Mouse (Mus musculus): ENCODE measurements at regions not wholly inside any gene's neighbourhood (a gene's known extent, or its start where the extent isn't known, plus 50 kb on each side); places are given as distances from the start of the nearest gene placed in this dataset.

- Histone ChIP-seq H3K9ac (ENCODE audit: low read depth, low read length) (no peak overlapping the region), H3K4me2 (no peak overlapping the region), H3K4me1 (ENCODE audit: control insufficient read depth, insufficient read depth, low read length) (no peaks in the 10 kb centered on the region), H3K27me3 (ENCODE audit: control insufficient read depth, insufficient read depth, low read length) (no peaks in the 10 kb centered on the region), H3K36me3 (ENCODE audit: control insufficient read depth, insufficient read depth, low read length) (no peaks in the 10 kb centered on the region), H3K9me3 (replicated peaks; ENCODE audit: control insufficient read depth, low read length) (no peaks in the 10 kb centered on the region), H3K4me3 (ENCODE audit: low read depth, low read length) (no peak overlapping the region), H3K27ac (ENCODE audit: low read depth, low read length) (no peak overlapping the region)
- ATAC-seq (replicated peaks; ENCODE audit: insufficient number of reproducible peaks, low FRiP score, low TSS enrichment), result no peak
- 57% methylated on average over 5 of the region's 5 CpGs for WGBS (ENCODE audit: insufficient replicate concordance)
Observed at GRCm38 (mm10) chr19:14343890-14344289, 254.0 kb downstream of the Tle4 start.

- Histone ChIP-seq H3K9me3 (replicated peaks; ENCODE audit: control insufficient read depth, low read length) (no peaks in the 10 kb centered on the region), H3K27ac (ENCODE audit: low read depth, low read length) (no peak overlapping the region), H3K27me3 (ENCODE audit: control insufficient read depth, insufficient read depth, low read length) (0 out of 2 replicates have a peak, but pooled peaks cover 2% of the 10 kb centered on the region), H3K36me3 (ENCODE audit: control insufficient read depth, insufficient read depth, low read length) (no peaks in the 10 kb centered on the region), H3K4me3 (ENCODE audit: low read depth, low read length) (no peak overlapping the region), H3K4me2 (no peak overlapping the region), H3K9ac (ENCODE audit: low read depth, low read length) (no peak overlapping the region), H3K4me1 (ENCODE audit: control insufficient read depth, insufficient read depth, low read length) (no peaks in the 10 kb centered on the region)
- no peak for ATAC-seq (replicated peaks; ENCODE audit: insufficient number of reproducible peaks, low FRiP score, low TSS enrichment)
- WGBS (ENCODE audit: insufficient replicate concordance), result 73% methylated on average over 3 of the region's 3 CpGs
Observed at GRCm38 (mm10) chr19:14344467-14344866, 253.4 kb downstream of the Tle4 start.

GRCm38 (mm10) chr19:14347026-14347425, 250.8 kb downstream of the Tle4 start:
- H3K4me2 ChIP-seq, result no peak overlapping the region
- H3K4me1 ChIP-seq (ENCODE audit: control insufficient read depth, insufficient read depth, low read length), result no peaks in the 10 kb centered on the region
- H3K27me3 ChIP-seq (ENCODE audit: control insufficient read depth, insufficient read depth, low read length), result 0 out of 2 replicates have a peak, but pooled peaks cover 2% of the 10 kb centered on the region
- no peaks in the 10 kb centered on the region for H3K9me3 ChIP-seq (replicated peaks; ENCODE audit: control insufficient read depth, low read length)
- WGBS (ENCODE audit: insufficient replicate concordance), result 59% methylated on average over 2 of the region's 2 CpGs
- no peak overlapping the region for H3K9ac ChIP-seq (ENCODE audit: low read depth, low read length)
- H3K4me3 ChIP-seq (ENCODE audit: low read depth, low read length), result no peak overlapping the region
- no peak overlapping the region for H3K27ac ChIP-seq (ENCODE audit: low read depth, low read length)
- no peak for ATAC-seq (replicated peaks; ENCODE audit: insufficient number of reproducible peaks, low FRiP score, low TSS enrichment)
- no peaks in the 10 kb centered on the region for H3K36me3 ChIP-seq (ENCODE audit: control insufficient read depth, insufficient read depth, low read length)

- Histone ChIP-seq H3K4me1 (ENCODE audit: control insufficient read depth, insufficient read depth, low read length) (no peaks in the 10 kb centered on the region), H3K36me3 (ENCODE audit: control insufficient read depth, insufficient read depth, low read length) (no peaks in the 10 kb centered on the region), H3K4me3 (ENCODE audit: low read depth, low read length) (no peak overlapping the region), H3K4me2 (no peak overlapping the region), H3K9ac (ENCODE audit: low read depth, low read length) (no peak overlapping the region), H3K9me3 (replicated peaks; ENCODE audit: control insufficient read depth, low read length) (no peaks in the 10 kb centered on the region), H3K27me3 (ENCODE audit: control insufficient read depth, insufficient read depth, low read length) (0 out of 2 replicates have a peak, but pooled peaks cover 2% of the 10 kb centered on the region), H3K27ac (ENCODE audit: low read depth, low read length) (no peak overlapping the region)
- no peak; the same call in 1 of the 2 replicates for ATAC-seq (replicated peaks; ENCODE audit: insufficient number of reproducible peaks, low FRiP score, low TSS enrichment)
Observed at GRCm38 (mm10) chr19:14347429-14347828, 250.4 kb downstream of the Tle4 start.

GRCm38 (mm10) chr19:14349753-14350152, 248.1 kb downstream of the Tle4 start:
- Histone ChIP-seq H3K27me3 (ENCODE audit: control insufficient read depth, insufficient read depth, low read length) (0 out of 2 replicates have a peak, but pooled peaks cover 2% of the 10 kb centered on the region), H3K4me3 (ENCODE audit: low read depth, low read length) (no peak overlapping the region), H3K36me3 (ENCODE audit: control insufficient read depth, insufficient read depth, low read length) (no peaks in the 10 kb centered on the region), H3K4me1 (ENCODE audit: control insufficient read depth, insufficient read depth, low read length) (no peaks in the 10 kb centered on the region), H3K27ac (ENCODE audit: low read depth, low read length) (no peak overlapping the region), H3K9ac (ENCODE audit: low read depth, low read length) (no peak overlapping the region), H3K9me3 (replicated peaks; ENCODE audit: control insufficient read depth, low read length) (no peaks in the 10 kb centered on the region), H3K4me2 (no peak overlapping the region)
- ATAC-seq (replicated peaks; ENCODE audit: insufficient number of reproducible peaks, low FRiP score, low TSS enrichment), result no peak
- 82% methylated on average over 2 of the region's 2 CpGs for WGBS (ENCODE audit: insufficient replicate concordance)

GRCm38 (mm10) chr19:14351728-14352340, 246.0 kb downstream of the Tle4 start:
- no peak overlapping the region for H3K9ac ChIP-seq (ENCODE audit: low read depth, low read length)
- 44% methylated on average over 4 of the region's 4 CpGs for WGBS (ENCODE audit: insufficient replicate concordance)
- no peak overlapping the region for H3K27ac ChIP-seq (ENCODE audit: low read depth, low read length)
- ATAC-seq (replicated peaks; ENCODE audit: insufficient number of reproducible peaks, low FRiP score, low TSS enrichment), result no peak
- H3K4me3 ChIP-seq (ENCODE audit: low read depth, low read length), result no peak overlapping the region
- no peaks in the 10 kb centered on the region for H3K36me3 ChIP-seq (ENCODE audit: control insufficient read depth, insufficient read depth, low read length)
- no peaks in the 10 kb centered on the region for H3K9me3 ChIP-seq (replicated peaks; ENCODE audit: control insufficient read depth, low read length)
- 0 out of 2 replicates have a peak, but pooled peaks cover 2% of the 10 kb centered on the region for H3K27me3 ChIP-seq (ENCODE audit: control insufficient read depth, insufficient read depth, low read length)
- no peak overlapping the region for H3K4me2 ChIP-seq
- no peaks in the 10 kb centered on the region for H3K4me1 ChIP-seq (ENCODE audit: control insufficient read depth, insufficient read depth, low read length)

- no peak overlapping the region for H3K4me3 ChIP-seq (ENCODE audit: low read depth, low read length)
- WGBS (ENCODE audit: insufficient replicate concordance), result 80% methylated on average over 3 of the region's 3 CpGs
- no peaks in the 10 kb centered on the region for H3K36me3 ChIP-seq (ENCODE audit: control insufficient read depth, insufficient read depth, low read length)
- H3K4me1 ChIP-seq (ENCODE audit: control insufficient read depth, insufficient read depth, low read length), result no peaks in the 10 kb centered on the region
- no peak for ATAC-seq (replicated peaks; ENCODE audit: insufficient number of reproducible peaks, low FRiP score, low TSS enrichment)
- H3K27ac ChIP-seq (ENCODE audit: low read depth, low read length), result no peak overlapping the region
- no peaks in the 10 kb centered on the region for H3K9me3 ChIP-seq (replicated peaks; ENCODE audit: control insufficient read depth, low read length)
- H3K4me2 ChIP-seq, result no peak overlapping the region
- H3K9ac ChIP-seq (ENCODE audit: low read depth, low read length), result no peak overlapping the region
- 0 out of 2 replicates have a peak, but pooled peaks cover 2% of the 10 kb centered on the region for H3K27me3 ChIP-seq (ENCODE audit: control insufficient read depth, insufficient read depth, low read length)
Observed at GRCm38 (mm10) chr19:14352551-14352950, 245.3 kb downstream of the Tle4 start.

GRCm38 (mm10) chr19:14353151-14353550, 244.7 kb downstream of the Tle4 start:
- WGBS (ENCODE audit: insufficient replicate concordance), result 53% methylated on average over 4 of the region's 4 CpGs
- H3K9me3 ChIP-seq (replicated peaks; ENCODE audit: control insufficient read depth, low read length), result no peaks in the 10 kb centered on the region
- no peak overlapping the region for H3K4me3 ChIP-seq (ENCODE audit: low read depth, low read length)
- no peak for ATAC-seq (replicated peaks; ENCODE audit: insufficient number of reproducible peaks, low FRiP score, low TSS enrichment)
- no peak overlapping the region for H3K27ac ChIP-seq (ENCODE audit: low read depth, low read length)
- H3K27me3 ChIP-seq (ENCODE audit: control insufficient read depth, insufficient read depth, low read length), result 0 out of 2 replicates have a peak, but pooled peaks cover 2% of the 10 kb centered on the region
- H3K9ac ChIP-seq (ENCODE audit: low read depth, low read length), result no peak overlapping the region
- no peaks in the 10 kb centered on the region for H3K4me1 ChIP-seq (ENCODE audit: control insufficient read depth, insufficient read depth, low read length)
- H3K4me2 ChIP-seq, result no peak overlapping the region
- H3K36me3 ChIP-seq (ENCODE audit: control insufficient read depth, insufficient read depth, low read length), result no peaks in the 10 kb centered on the region

GRCm38 (mm10) chr19:14355128-14355527, 242.7 kb downstream of the Tle4 start:
- H3K9ac ChIP-seq (ENCODE audit: low read depth, low read length), result no peak overlapping the region
- WGBS (ENCODE audit: insufficient replicate concordance), result 83% methylated on average over 2 of the region's 2 CpGs
- ATAC-seq (replicated peaks; ENCODE audit: insufficient number of reproducible peaks, low FRiP score, low TSS enrichment), result no peak
- no peaks in the 10 kb centered on the region; the same call in 1 of the 2 replicates for H3K27me3 ChIP-seq (ENCODE audit: control insufficient read depth, insufficient read depth, low read length)
- no peak overlapping the region for H3K4me3 ChIP-seq (ENCODE audit: low read depth, low read length)
- no peak overlapping the region for H3K27ac ChIP-seq (ENCODE audit: low read depth, low read length)
- H3K4me1 ChIP-seq (ENCODE audit: control insufficient read depth, insufficient read depth, low read length), result no peaks in the 10 kb centered on the region
- H3K9me3 ChIP-seq (replicated peaks; ENCODE audit: control insufficient read depth, low read length), result no peaks in the 10 kb centered on the region
- H3K36me3 ChIP-seq (ENCODE audit: control insufficient read depth, insufficient read depth, low read length), result no peaks in the 10 kb centered on the region
- no peak overlapping the region for H3K4me2 ChIP-seq
